Mouse (Mus musculus) liver, embryonic 14.5 days (tissue): Measurements from ENCODE around the gene Pigf.

Experiments used
- CTCF ChIP-seq: IDR thresholded peaks from 2 replicates; pipeline ENCODE4 v1.5.1; 2016; ENCODE audit warnings: antibody characterized with exemption, low read depth, control low read depth
- EP300 ChIP-seq: IDR thresholded peaks from 2 replicates; pipeline ENCODE4 v1.6.1; 2016; ENCODE audit warnings: antibody characterized with exemption, low read depth

DNA sequence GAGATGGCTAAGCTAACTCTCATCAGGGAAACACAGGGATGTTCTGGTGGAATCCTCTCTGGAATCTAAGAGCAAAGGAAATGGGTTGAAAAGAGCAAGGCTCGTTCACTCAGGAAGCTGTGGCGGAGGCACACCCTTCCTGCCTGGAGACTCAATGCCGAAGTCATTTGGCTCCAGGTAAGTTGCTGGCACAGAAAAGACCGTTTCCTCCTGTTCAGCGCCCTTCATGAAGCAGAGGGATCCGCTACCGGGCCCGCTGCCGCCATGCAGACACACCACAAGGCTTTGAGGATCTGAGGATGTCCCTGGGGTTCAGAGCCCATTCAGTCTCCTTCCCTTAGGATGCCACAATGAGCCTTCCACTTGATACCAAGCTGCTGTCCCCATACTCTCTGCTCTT, 37.4 kb upstream of the Pigf start:
- TF ChIP-seq EP300 (no peak), CTCF (no peak)
